Mouse (Mus musculus): Measurements from ENCODE around the gene Baz1a.

- no peak for TF ChIP-seq POLR2A (IDR thresholded peaks at IDR 0.05; ENCODE audit: low read depth, low read length)
- TF ChIP-seq MXI1 (IDR thresholded peaks at IDR 0.05; ENCODE audit: low read depth, low read length): no peak
- no peak for TF ChIP-seq MAFK (IDR thresholded peaks at IDR 0.05; ENCODE audit: insufficient replicate concordance, low read length)
- TF ChIP-seq PAX5 (IDR thresholded peaks at IDR 0.05; ENCODE audit: low read length): no peak
- no peak for TF ChIP-seq BHLHE40 (IDR thresholded peaks at IDR 0.05; ENCODE audit: low read depth, low read length)
- TF ChIP-seq POLR2AphosphoS2 (IDR thresholded peaks at IDR 0.05; ENCODE audit: low read depth, low read length): no peak
- no peak for TF ChIP-seq ELF1 (IDR thresholded peaks at IDR 0.05; ENCODE audit: low read depth, low read length)
- no peak for TF ChIP-seq ZC3H11A (IDR thresholded peaks at IDR 0.05; ENCODE audit: low read depth, low read length)
- TF ChIP-seq ZNF384 (IDR thresholded peaks at IDR 0.05; ENCODE audit: low read depth, low read length): no peak
- TF ChIP-seq GABPA (IDR thresholded peaks at IDR 0.05; ENCODE audit: insufficient replicate concordance, low read depth, low read length): no peak
- no peak for TF ChIP-seq HCFC1 (IDR thresholded peaks at IDR 0.05; ENCODE audit: low read depth, low read length)
These were observed 46.2 kb upstream of the Baz1a start for GRCm38 (mm10) chr12:55060212-55060898.
